Comparison of ENCODE assay signal across 12 mouse cellular contexts in the genomic region with DNA sequence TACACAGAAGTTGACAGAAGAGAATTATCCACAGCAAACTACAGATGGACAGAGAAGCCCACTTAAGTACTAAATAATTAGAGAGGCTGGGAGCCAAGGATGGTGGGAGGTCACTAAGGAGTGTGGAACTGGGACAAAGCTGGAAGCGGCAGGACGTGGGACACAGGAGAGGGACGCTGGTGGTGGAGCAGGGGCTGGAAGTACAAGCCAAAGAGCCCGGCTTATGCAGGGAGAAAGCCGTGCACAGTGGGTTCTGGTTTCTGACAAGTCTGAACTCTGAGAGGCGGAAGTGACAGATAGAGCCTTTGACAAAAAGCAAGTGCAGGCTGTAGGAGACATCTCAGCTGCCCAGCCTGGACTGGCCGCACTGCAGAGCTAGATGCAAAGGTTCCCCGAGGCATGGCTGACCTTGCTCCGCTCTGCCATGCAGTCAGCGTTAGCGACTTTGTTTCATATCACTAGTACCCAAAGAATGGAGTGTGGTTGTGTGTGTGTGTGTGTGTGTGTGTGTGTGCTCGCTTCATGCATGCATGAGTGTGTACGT.
DNase-seq lines count a peak whose midpoint lies in the region; ATAC-seq and TF ChIP-seq lines count a peak whose summit lies in the region.
"Had no signal": no experiment of that assay in that cellular context is flagged by ENCODE, and none has a peak within 500 bp of the region (broad histone marks: within the 10 kb centered on the region; RNA-seq: fewer than 3 reads in every experiment).

No protein-coding gene starts in this region.

- no peak overlapping the region for H3K4me2 ChIP-seq in kidney, postnatal 0 days (ENCODE audit: low read length)
- H3K4me2 ChIP-seq: neural tube, embryonic 15.5 days had no signal

- intact Hi-C loops in heart, postnatal 36 days (cut with DNase I), result loop anchor here (5.0 kb wide), 1 partner anchor 172 kb away; no protein-coding TSS in a partner anchor

- WGBS in kidney, postnatal 0 days, result 64% methylated on average over 13 of the region's 13 CpGs
- 85% methylated on average over 13 of the region's 13 CpGs for WGBS in midbrain, embryonic 10.5 days

- peak; percentile 87 for DNase-seq in heart, adult 11 months
- DNase-seq in heart, postnatal 36 days, result no peak
- DNase-seq in kidney, postnatal 0 days (ENCODE audit: low spot score), result no peak
- no peak for DNase-seq in kidney, adult 8-10 months
- DNase-seq in brain, embryonic 14.5 days (ENCODE audit: low read depth), result peak; percentile 33
- peak; percentile 26 for DNase-seq in heart, postnatal 4 days
- DNase-seq in ovary, postnatal 10 days (ENCODE audit: low spot score), result no peak
- no peak for DNase-seq in midbrain, embryonic 10.5 days (ENCODE audit: low spot score)
- DNase-seq: cerebellum, postnatal 25 days; right cerebral cortex, postnatal 25 days had no signal

- 0 out of 2 replicates have a peak overlapping the region, but pooled peaks have one; percentile 28 for H3K27ac ChIP-seq in kidney, postnatal 0 days
- H3K27ac ChIP-seq in midbrain, embryonic 10.5 days (replicated peaks), result no peak overlapping the region
- H3K27ac ChIP-seq: neural tube, embryonic 15.5 days had no signal

- H3K4me3 ChIP-seq in kidney, postnatal 0 days (replicated peaks; ENCODE audit: low read depth, low read length), result no peak overlapping the region
- no peak overlapping the region for H3K4me3 ChIP-seq in midbrain, embryonic 10.5 days
- H3K4me3 ChIP-seq: erythroblast, embryonic 14.5 days; neural tube, embryonic 15.5 days had no signal

- H3K36me3 ChIP-seq in kidney, postnatal 0 days (ENCODE audit: insufficient read depth, low read length), result no peaks in the 10 kb centered on the region
- peaks cover 5% of the 10 kb centered on the region; the same call in 1 of the 2 replicates for H3K36me3 ChIP-seq in midbrain, embryonic 10.5 days
- H3K36me3 ChIP-seq: neural tube, embryonic 15.5 days had no signal

- 0 out of 2 replicates have a peak, but pooled peaks cover 5% of the 10 kb centered on the region for H3K4me1 ChIP-seq in kidney, postnatal 0 days (replicated peaks; ENCODE audit: insufficient read depth, low read length)
- H3K4me1 ChIP-seq in midbrain, embryonic 10.5 days, result peaks cover 4% of the 10 kb centered on the region; the same call in 1 of the 2 replicates
- H3K4me1 ChIP-seq: neural tube, embryonic 15.5 days had no signal

- no peak for ATAC-seq in kidney, postnatal 0 days (replicated peaks; ENCODE audit: low FRiP score, low read depth)

- TF ChIP-seq POLR2A in brain, embryonic 14.5 days (IDR thresholded peaks at IDR 0.05; ENCODE audit: borderline replicate concordance, extremely low read depth, insufficient read depth, insufficient read length, poor library complexity, severe bottlenecking), result no peak

- H3K27me3 ChIP-seq in kidney, postnatal 0 days (ENCODE audit: insufficient read depth, low read length), result no peaks in the 10 kb centered on the region
- no peaks in the 10 kb centered on the region for H3K27me3 ChIP-seq in midbrain, embryonic 10.5 days (ENCODE audit: low read depth, poor library complexity, severe bottlenecking)
- H3K27me3 ChIP-seq: neural tube, embryonic 15.5 days had no signal

- H3K9me3 ChIP-seq in kidney, postnatal 0 days (replicated peaks; ENCODE audit: low read length), result no peaks in the 10 kb centered on the region
- H3K9me3 ChIP-seq in midbrain, embryonic 10.5 days (replicated peaks), result no peaks in the 10 kb centered on the region
- H3K9me3 ChIP-seq: neural tube, embryonic 15.5 days had no signal

- H3K9ac ChIP-seq in kidney, postnatal 0 days (ENCODE audit: low read depth, low read length), result no peak overlapping the region
- H3K9ac ChIP-seq: neural tube, embryonic 15.5 days had no signal

- no peak for TF ChIP-seq CTCF in kidney, postnatal 0 days (IDR thresholded peaks at IDR 0.05; ENCODE audit: low read depth)
- no peak for TF ChIP-seq CTCF in brain, embryonic 14.5 days (IDR thresholded peaks at IDR 0.05; ENCODE audit: borderline replicate concordance, extremely low read depth, insufficient read depth, insufficient read length)

Comparison
In these comparisons a context has a peak if more than half of its experiments do, and no peak if none do; other contexts are left out.
1. DNase-seq: peak in heart, adult 11 months (single experiment), brain, embryonic 14.5 days (single experiment) and heart, postnatal 4 days (single experiment); none in heart, postnatal 36 days (0 of 2), kidney, postnatal 0 days (single experiment), kidney, adult 8-10 months (0 of 2), ovary, postnatal 10 days (single experiment) and midbrain, embryonic 10.5 days (single experiment).